ENCODE assay signal across 28 mouse cellular contexts in the genomic region with DNA sequence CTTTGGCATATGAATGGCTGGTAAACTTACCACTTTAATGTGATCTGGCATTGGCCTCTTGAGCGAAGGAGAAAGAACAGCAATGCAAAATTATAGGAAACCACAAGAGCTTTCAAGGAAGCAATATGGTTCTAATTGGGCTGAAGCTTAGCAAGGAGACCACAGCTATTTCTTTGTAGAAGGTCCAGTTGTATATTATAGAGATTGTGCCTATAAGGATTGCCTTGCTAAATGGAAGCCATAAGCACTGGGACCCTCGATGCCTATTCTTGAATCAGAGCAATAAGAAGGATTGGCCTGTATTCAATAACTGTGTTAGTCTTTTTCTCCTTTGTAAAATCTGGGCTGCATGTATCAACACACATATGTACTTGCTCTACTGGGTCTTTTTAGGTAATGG.
"Had no signal": no experiment of that assay in that cellular context is flagged by ENCODE, and none has a peak within 500 bp of the region (broad histone marks: within the 10 kb centered on the region; RNA-seq: fewer than 3 reads in every experiment).

No protein-coding gene starts in this region.

- H3K9ac ChIP-seq: heart, embryonic 13.5 days; heart, embryonic 15.5 days; hindbrain, embryonic 13.5 days; hindbrain, embryonic 15.5 days; kidney, embryonic 15.5 days; limb, embryonic 12.5 days; liver, embryonic 13.5 days; liver, embryonic 15.5 days had no signal

- H3K4me1 ChIP-seq: heart, embryonic 13.5 days; heart, embryonic 15.5 days; hindbrain, embryonic 13.5 days; hindbrain, embryonic 15.5 days; kidney, embryonic 15.5 days; liver, embryonic 13.5 days; liver, embryonic 15.5 days had no signal

- H3K9me3 ChIP-seq: heart, embryonic 15.5 days; hindbrain, embryonic 13.5 days; hindbrain, embryonic 15.5 days; kidney, embryonic 15.5 days; limb, embryonic 12.5 days; liver, embryonic 13.5 days; liver, embryonic 15.5 days had no signal

- H3K4me2 ChIP-seq: heart, embryonic 11.5 days; heart, embryonic 13.5 days; heart, embryonic 15.5 days; hindbrain, embryonic 13.5 days; hindbrain, embryonic 15.5 days; kidney, embryonic 15.5 days; limb, embryonic 12.5 days; liver, embryonic 11.5 days; liver, embryonic 13.5 days; liver, embryonic 15.5 days had no signal

- H3K36me3 ChIP-seq: heart, embryonic 13.5 days; heart, embryonic 15.5 days; hindbrain, embryonic 13.5 days; hindbrain, embryonic 15.5 days; kidney, embryonic 15.5 days; limb, embryonic 12.5 days; liver, embryonic 13.5 days; liver, embryonic 15.5 days had no signal

- H3K27ac ChIP-seq: gastrocnemius, adult 2 months; heart, adult 2 months; heart, embryonic 13.5 days; heart, embryonic 15.5 days; hindbrain, embryonic 13.5 days; hindbrain, embryonic 15.5 days; hindbrain, postnatal 0 days; kidney, embryonic 15.5 days; kidney, postnatal 0 days; limb, embryonic 12.5 days; liver, embryonic 13.5 days; liver, embryonic 15.5 days had no signal

- H3K27me3 ChIP-seq: heart, embryonic 13.5 days; heart, embryonic 15.5 days; hindbrain, embryonic 13.5 days; hindbrain, embryonic 15.5 days; kidney, embryonic 15.5 days; limb, embryonic 12.5 days; liver, embryonic 13.5 days; liver, embryonic 15.5 days had no signal

- H3K4me3 ChIP-seq: gastrocnemius, adult 2 months; heart, adult 2 months; heart, embryonic 13.5 days; heart, embryonic 15.5 days; hindbrain, embryonic 13.5 days; hindbrain, embryonic 15.5 days; kidney, embryonic 15.5 days; limb, embryonic 12.5 days; liver, embryonic 13.5 days; liver, embryonic 15.5 days had no signal

- DNase-seq: gastrocnemius, adult 2 months; gastrocnemius, postnatal 10 days; gastrocnemius, postnatal 25 days; heart, adult 2 months; heart, postnatal 14 days; heart, postnatal 36 days; kidney, adult 11 months; kidney, adult 2 months; kidney, adult 9 months; kidney, postnatal 14 days; kidney, postnatal 36 days; layer of hippocampus, adult 9-11 months; layer of hippocampus, postnatal 36 days; left cerebral cortex, postnatal 4 days; liver; liver, embryonic 13.5 days had no signal

- ATAC-seq: hindbrain, postnatal 0 days; intestine, embryonic 16.5 days had no signal
